Mouse (Mus musculus) E14TG2a.4 (cell line): ENCODE measurements around the gene Tab1.

ENCODE experiments used
- CTCF ChIP-seq: conservative IDR thresholded peaks from 2 replicates; pipeline ENCODE4 v1.5.1; 2014; ENCODE audit warnings: low read length
- NANOG ChIP-seq: IDR thresholded peaks from 2 replicates; pipeline ENCODE4 v1.6.1; 2014; ENCODE audit warnings: borderline replicate concordance, low read length, mixed read lengths
- POU5F1 ChIP-seq: IDR thresholded peaks from 2 replicates; pipeline ENCODE4 v1.6.1; 2014; ENCODE audit warnings: low read length, borderline replicate concordance

GRCm38 (mm10) chr15:80199556-80199955, 66.6 kb downstream of the Tab1 start:
- TF ChIP-seq CTCF (no peak), POU5F1 (no peak), NANOG (no peak)
